Mouse (Mus musculus) heart, postnatal 0 days (tissue): ENCODE measurements at regions not wholly inside any gene's neighbourhood (a gene's known extent, or its start where the extent isn't known, plus 50 kb on each side); places are given as distances from the start of the nearest gene placed in this dataset.

ENCODE experiments used
- CTCF ChIP-seq: IDR thresholded peaks from 2 replicates; pipeline ENCODE4 v1.5.1; 2016; ENCODE audit warnings: antibody characterized with exemption, control low read depth, low read depth
- EP300 ChIP-seq: IDR thresholded peaks from 2 replicates; pipeline ENCODE4 v1.6.1; 2016; ENCODE audit warnings: antibody characterized with exemption, low read depth

DNA sequence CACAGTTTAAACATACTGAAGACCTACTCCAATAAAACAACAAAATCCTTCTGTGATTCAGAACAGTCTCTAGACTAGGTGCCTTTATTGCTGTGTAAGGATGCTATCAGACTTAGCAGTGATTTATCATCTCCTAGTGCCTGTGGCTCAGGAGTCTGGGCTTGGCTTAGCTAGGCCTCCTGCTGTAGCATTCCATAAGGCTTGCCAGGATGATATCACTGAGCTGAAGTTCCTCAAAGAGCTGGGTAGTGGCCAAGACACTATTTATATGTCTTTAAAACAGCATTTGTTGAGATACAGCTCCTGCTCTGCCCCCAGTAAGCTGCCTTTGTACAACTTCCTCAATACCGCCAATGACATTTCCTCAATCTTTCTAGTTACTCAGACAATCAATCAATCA is 193.4 kb upstream of the Pld5 start:
- no peak for TF ChIP-seq EP300
- no peak for TF ChIP-seq CTCF
